ENCODE assay signal across 11 mouse cellular contexts in genomic region chr12:12223336-12223735, GRCm38 (mm10). TPM values are rescaled to one million over a fixed set of nuclear protein-coding genes. Genes with fewer than 3 reads are reported as not detected.
DNase-seq lines count a peak whose midpoint lies in the region; ATAC-seq lines count a peak whose summit lies in the region.
"Had no signal": no experiment of that assay in that cellular context is flagged by ENCODE, and none has a peak within 500 bp of the region (broad histone marks: within the 10 kb centered on the region; RNA-seq: fewer than 3 reads in every experiment).

No protein-coding gene starts in this region.

- H3K4me1 ChIP-seq in heart, embryonic 10.5 days, result no peaks in the 10 kb centered on the region; the same call in 1 of the 2 replicates
- H3K4me1 ChIP-seq in brown adipose tissue, adult 24 weeks (ENCODE audit: control insufficient read depth, insufficient read depth, insufficient read length, low read length), result peaks cover 12% of the 10 kb centered on the region; the same call in 1 of the 2 replicates
- H3K4me1 ChIP-seq in forebrain, embryonic 12.5 days, result no peaks in the 10 kb centered on the region
- H3K4me1 ChIP-seq: limb, embryonic 13.5 days had no signal

- H3K36me3 ChIP-seq in heart, embryonic 10.5 days, result no peaks in the 10 kb centered on the region
- H3K36me3 ChIP-seq in forebrain, embryonic 12.5 days (replicated peaks), result no peaks in the 10 kb centered on the region
- H3K36me3 ChIP-seq: limb, embryonic 13.5 days; midbrain, embryonic 13.5 days had no signal

- ATAC-seq in forebrain, embryonic 12.5 days (ENCODE audit: low FRiP score), result no peak
- ATAC-seq in erythroid progenitor cell, adult 5-6 weeks (replicated peaks; ENCODE audit: low FRiP score, poor library complexity, severe bottlenecking), result no peak
- ATAC-seq: hindbrain, postnatal 0 days; midbrain, embryonic 13.5 days had no signal

- no peak overlapping the region for H3K9ac ChIP-seq in forebrain, embryonic 12.5 days
- H3K9ac ChIP-seq: limb, embryonic 13.5 days; midbrain, embryonic 13.5 days had no signal

- no peaks in the 10 kb centered on the region for H3K9me3 ChIP-seq in heart, embryonic 10.5 days
- H3K9me3 ChIP-seq in forebrain, embryonic 12.5 days, result no peaks in the 10 kb centered on the region
- H3K9me3 ChIP-seq: limb, embryonic 13.5 days; midbrain, embryonic 13.5 days had no signal

- no peaks in the 10 kb centered on the region for H3K27me3 ChIP-seq in heart, embryonic 10.5 days (ENCODE audit: insufficient read depth, poor library complexity, severe bottlenecking)
- H3K27me3 ChIP-seq in forebrain, embryonic 12.5 days, result no peaks in the 10 kb centered on the region
- H3K27me3 ChIP-seq: limb, embryonic 13.5 days; midbrain, embryonic 13.5 days had no signal

- H3K4me2 ChIP-seq in forebrain, embryonic 12.5 days, result no peak overlapping the region
- H3K4me2 ChIP-seq: limb, embryonic 13.5 days; midbrain, embryonic 13.5 days had no signal

- 80% methylated on average over 2 of the region's 2 CpGs for WGBS in heart, embryonic 10.5 days
- 83% methylated on average over 2 of the region's 2 CpGs for WGBS in forebrain, embryonic 12.5 days

- no peak overlapping the region for H3K4me3 ChIP-seq in heart, embryonic 10.5 days
- H3K4me3 ChIP-seq in brown adipose tissue, adult 24 weeks (ENCODE audit: insufficient read depth, low read depth, low read length), result no peak overlapping the region
- no peak overlapping the region for H3K4me3 ChIP-seq in forebrain, embryonic 12.5 days (replicated peaks)
- H3K4me3 ChIP-seq: limb, embryonic 13.5 days; midbrain, embryonic 13.5 days had no signal

- H3K27ac ChIP-seq in heart, embryonic 10.5 days, result no peak overlapping the region
- H3K27ac ChIP-seq in brown adipose tissue, adult 24 weeks (replicated peaks; ENCODE audit: low read depth, low read length), result 0 out of 2 replicates have a peak overlapping the region, but pooled peaks have one; percentile 24
- H3K27ac ChIP-seq in forebrain, embryonic 12.5 days, result no peak overlapping the region
- H3K27ac ChIP-seq: hindbrain, postnatal 0 days; limb, embryonic 13.5 days; midbrain, embryonic 13.5 days had no signal

- peak; percentile 96 for DNase-seq in heart, adult 11 months
- DNase-seq in heart, embryonic 10.5 days (ENCODE audit: low spot score), result no peak
- DNase-seq in 416B (ENCODE audit: low read depth), result peak; percentile 60
- peak; percentile 48 for DNase-seq in lung, postnatal 25 days (ENCODE audit: low spot score)
- no peak for DNase-seq in cerebellum, postnatal 36 days

RNA-seq across cellular contexts. Expression of gene Fam49a, which starts 38.6 kb away (rescaled TPM):
- 37.1 and 62.2 TPM in 2 replicates for polyA plus RNA-seq in heart, embryonic 10.5 days (2016; fragmentation: Nextera tagmentation; extraction: Ambion mirVana)
- 16.8 and 23.9 TPM in 2 replicates for polyA plus RNA-seq in brown adipose tissue, adult 24 weeks (2012; ENCODE audit: insufficient read depth, insufficient read length, missing spikeins)
- polyA plus RNA-seq in forebrain, embryonic 12.5 days (2016; fragmentation: Nextera tagmentation; extraction: Ambion mirVana), result 20.4 and 21.1 TPM in 2 replicates
- total RNA-seq in erythroid progenitor cell, adult 5-6 weeks (2015; ENCODE audit: low replicate concordance), result 7.6 and 13.4 TPM in 2 replicates
- 3.3 and 5.8 TPM in 2 replicates for total RNA-seq in erythroid progenitor cell, adult 5-6 weeks (2017; ENCODE audit: low replicate concordance)

Comparison
In these comparisons a context has a peak if more than half of its experiments do, and no peak if none do; other contexts are left out.
1. DNase-seq: peak in heart, adult 11 months (single experiment), 416B (single experiment) and lung, postnatal 25 days (single experiment); none in heart, embryonic 10.5 days (single experiment) and cerebellum, postnatal 36 days (0 of 2).